Mouse (Mus musculus) E14TG2a.4 (cell line): ENCODE data around the gene Sarnp.

Experiments
- CTCF ChIP-seq: conservative IDR thresholded peaks from 2 replicates; pipeline ENCODE4 v1.5.1; 2014; ENCODE audit warnings: low read length
- NANOG ChIP-seq: IDR thresholded peaks from 2 replicates; pipeline ENCODE4 v1.6.1; 2014; ENCODE audit warnings: borderline replicate concordance, low read length, mixed read lengths
- POU5F1 ChIP-seq: IDR thresholded peaks from 2 replicates; pipeline ENCODE4 v1.6.1; 2014; ENCODE audit warnings: low read length, borderline replicate concordance

DNA sequence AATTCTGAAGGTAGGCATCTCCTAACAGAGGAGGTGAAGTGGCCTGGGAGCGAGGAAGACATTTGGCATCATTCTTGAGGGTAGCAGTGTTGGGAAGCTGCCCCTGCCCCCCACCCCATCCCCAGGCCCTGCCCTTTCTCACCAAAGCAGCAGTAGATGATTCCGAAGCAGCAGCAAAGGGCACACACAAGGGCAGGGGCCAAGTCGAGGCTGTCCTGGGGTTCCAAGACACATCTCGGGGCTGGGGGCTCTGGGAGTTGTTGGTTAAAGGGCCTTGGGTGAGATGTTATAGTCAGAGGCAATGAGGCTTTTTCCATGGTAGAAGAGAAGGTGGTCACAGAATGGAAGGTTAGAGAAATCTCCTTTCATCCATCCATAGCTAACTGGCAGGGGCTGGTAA is 14.2 kb upstream of the Sarnp start:
- TF ChIP-seq CTCF, result no peak
- no peak for TF ChIP-seq NANOG
- no peak for TF ChIP-seq POU5F1
